Mouse (Mus musculus) limb, embryonic 15.5 days (tissue): ENCODE data around the gene Gm20683. TPM values are rescaled to one million over a fixed set of nuclear protein-coding genes. Genes with fewer than 3 reads are reported as not detected.

Experiments
- ATAC-seq: fragments of 200-750 bp; cut with Nextera tagmentation; 2 replicates; pipeline ENCODE4 v1.8.0; 2017; ENCODE audit warnings: low read depth, moderate TSS enrichment; ENCODE audit not compliant: insufficient number of reproducible peaks, low FRiP score, low TSS enrichment
- H3K27ac ChIP-seq: fragments of 300-500 bp; sonication (generic); 2 replicates; pipeline ENCODE4 v1.5.1; 2015; ENCODE audit warnings: moderate library complexity, mild to moderate bottlenecking, inconsistent platforms
- H3K27me3 ChIP-seq: fragments of 300-500 bp; sonication (generic); 2 replicates; pipeline ENCODE4 v1.6.1; 2015; ENCODE audit warnings: inconsistent platforms
- H3K36me3 ChIP-seq: fragments of 300-500 bp; sonication (generic); 2 replicates; pipeline ENCODE4 v1.6.1; 2015; ENCODE audit warnings: inconsistent platforms
- H3K4me1 ChIP-seq: fragments of 300-500 bp; sonication (generic); 2 replicates; pipeline ENCODE4 v1.6.1; 2015; ENCODE audit warnings: inconsistent platforms
- H3K4me2 ChIP-seq: fragments of 300-500 bp; sonication (generic); 2 replicates; pipeline ENCODE4 v1.6.1; 2015; ENCODE audit warnings: mild to moderate bottlenecking, inconsistent platforms
- H3K4me3 ChIP-seq: fragments of 300-500 bp; sonication (generic); 2 replicates; pipeline ENCODE4 v1.5.1; 2015; ENCODE audit warnings: mild to moderate bottlenecking, inconsistent platforms
- H3K9ac ChIP-seq: fragments of 300-500 bp; sonication (generic); 2 replicates; pipeline ENCODE4 v1.6.1; 2015; ENCODE audit warnings: inconsistent platforms
- H3K9me3 ChIP-seq: fragments of 300-500 bp; sonication (generic); 2 replicates; pipeline ENCODE4 v1.6.1; 2016; ENCODE audit warnings: inconsistent platforms
- WGBS: fragments of 180-500 bp; shearing (Covaris S2); methylation state at CpG from one replicate; pipeline ENCODE4 v1.1.7; 2015; 5-methylcytosine and 5-hydroxymethylcytosine counted together
- polyA plus RNA-seq: library from polyadenylated mRNA; unstranded; fragments of >200 nt; fragmentation: Nextera tagmentation; extraction: Ambion mirVana; gene quantifications from 2 replicates; pipeline ENCODE4 v1.2.1, GENCODE M21; 2015

The Gm20683 gene
- polyA plus RNA-seq, 1 experiment from 2014 or later, result 1.8 TPM

- WGBS, result 40% methylated on average over 8 of the region's 8 CpGs
- Histone ChIP-seq H3K9me3 (no peaks in the 10 kb centered on the region), H3K9ac (peak overlapping the region; percentile 68), H3K36me3 (peaks cover 42% of the 10 kb centered on the region), H3K27me3 (no peaks in the 10 kb centered on the region), H3K4me1 (peaks cover 64% of the 10 kb centered on the region), H3K27ac (peak overlapping the region; percentile 92), H3K4me3 (peak overlapping the region; percentile 62), H3K4me2 (peak overlapping the region; percentile 66)
- ATAC-seq, result no peak
These were observed 12.0 kb downstream of the Gm20683 start for GRCm38 (mm10) chr17:25829558-25830017.

GRCm38 (mm10) chr17:25828712-25829557 is 12.6 kb downstream of the Gm20683 start, which contains the start of gene Jmjd8:
Jmjd8 (plus strand) TSS chr17:25828867.
- ATAC-seq, result no peak

DNA sequence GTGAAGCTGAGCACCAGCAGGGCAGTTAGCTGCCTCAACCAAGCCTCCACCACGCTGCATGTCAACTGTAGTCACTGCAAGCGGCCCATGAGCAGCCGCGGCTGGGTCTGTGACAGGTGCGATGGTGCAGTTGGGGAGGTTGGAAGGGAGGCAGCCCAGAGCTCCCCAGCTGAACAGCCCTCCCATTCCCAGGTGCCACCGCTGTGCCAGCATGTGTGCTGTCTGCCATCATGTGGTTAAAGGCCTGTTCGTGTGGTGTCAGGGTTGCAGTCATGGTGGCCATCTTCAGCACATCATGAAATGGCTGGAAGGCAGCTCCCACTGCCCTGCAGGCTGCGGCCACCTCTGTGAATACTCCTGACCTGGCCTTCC is 13.4 kb downstream of the Gm20683 start:
- Histone ChIP-seq H3K27ac (peak overlapping the region; percentile 92), H3K4me2 (peak overlapping the region; percentile 66), H3K36me3 (peaks cover 42% of the 10 kb centered on the region), H3K9me3 (no peaks in the 10 kb centered on the region), H3K27me3 (no peaks in the 10 kb centered on the region), H3K9ac (peak overlapping the region; percentile 68; the same call in 1 of the 2 replicates), H3K4me1 (peaks cover 65% of the 10 kb centered on the region), H3K4me3 (peak overlapping the region; percentile 62)
- ATAC-seq, result no peak
- 81% methylated on average over 8 of the region's 8 CpGs for WGBS

More at GRCm38 (mm10) chr17:25828712-25829557, 12.6 kb downstream of the Gm20683 start, which contains the start of gene Jmjd8:
- 2% methylated on average over 32 of the region's 32 CpGs for WGBS
- Histone ChIP-seq H3K36me3 (peaks cover 42% of the 10 kb centered on the region), H3K9ac (peak within 1 kb of the TSS; percentile 68), H3K4me2 (peak within 1 kb of the TSS; percentile 66), H3K4me1 (peaks cover 64% of the 10 kb centered on the region), H3K9me3 (no peaks in the 10 kb centered on the region), H3K27ac (peak within 1 kb of the TSS; percentile 92), H3K27me3 (no peaks in the 10 kb centered on the region), H3K4me3 (peak within 1 kb of the TSS; percentile 62)

- no peak for ATAC-seq
- Histone ChIP-seq H3K27me3 (no peaks in the 10 kb centered on the region), H3K36me3 (peaks cover 42% of the 10 kb centered on the region), H3K27ac (0 out of 2 replicates have a peak overlapping the region, but pooled peaks have one; percentile 92), H3K4me1 (peaks cover 65% of the 10 kb centered on the region), H3K4me3 (peak overlapping the region; percentile 62; the same call in 1 of the 2 replicates), H3K9ac (no peak overlapping the region), H3K9me3 (no peaks in the 10 kb centered on the region), H3K4me2 (0 out of 2 replicates have a peak overlapping the region, but pooled peaks have one; percentile 66)
- 90% methylated on average over 22 of the region's 22 CpGs for WGBS
These were observed 13.9 kb downstream of the Gm20683 start for GRCm38 (mm10) chr17:25827546-25828222.

GRCm38 (mm10) chr17:25827011-25827410 is 14.6 kb downstream of the Gm20683 start:
- H3K9ac ChIP-seq, result no peak overlapping the region
- peaks cover 64% of the 10 kb centered on the region for H3K4me1 ChIP-seq
- peaks cover 42% of the 10 kb centered on the region for H3K36me3 ChIP-seq
- no peak overlapping the region for H3K4me3 ChIP-seq
- H3K27me3 ChIP-seq, result peaks cover 1% of the 10 kb centered on the region; the same call in 1 of the 2 replicates
- no peak for ATAC-seq
- no peak overlapping the region for H3K4me2 ChIP-seq
- no peaks in the 10 kb centered on the region for H3K9me3 ChIP-seq
- H3K27ac ChIP-seq, result no peak overlapping the region
- 96% methylated on average over 13 of the region's 13 CpGs for WGBS

DNA sequence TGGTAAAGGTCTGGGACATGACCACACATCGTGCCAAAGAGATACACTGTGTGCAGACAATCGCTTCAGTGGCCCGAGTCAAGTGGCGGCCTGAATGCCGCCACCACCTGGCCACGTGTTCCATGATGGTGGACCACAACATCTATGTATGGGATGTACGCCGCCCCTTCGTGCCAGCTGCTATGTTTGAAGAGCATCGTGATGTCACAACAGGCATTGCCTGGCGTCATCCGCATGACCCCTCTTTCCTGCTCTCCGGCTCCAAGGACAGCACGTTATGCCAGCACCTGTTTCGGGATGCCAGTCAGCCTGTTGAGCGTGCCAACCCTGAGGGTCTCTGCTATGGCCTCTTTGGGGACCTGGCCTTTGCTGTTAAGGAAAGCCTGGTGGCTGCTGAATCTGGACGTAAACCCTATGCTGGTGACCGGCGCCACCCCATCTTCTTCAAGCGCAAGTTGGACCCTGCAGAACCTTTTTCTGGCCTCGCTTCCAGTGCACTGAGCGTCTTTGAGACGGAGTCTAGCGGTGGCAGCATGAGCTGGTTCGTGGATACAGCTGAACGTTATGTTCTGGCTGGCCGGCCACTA is 15.5 kb downstream of the Gm20683 start:
- ATAC-seq, result no peak
- H3K9ac ChIP-seq, result no peak overlapping the region
- H3K36me3 ChIP-seq, result peaks cover 37% of the 10 kb centered on the region
- H3K4me3 ChIP-seq, result no peak overlapping the region
- peaks cover 54% of the 10 kb centered on the region for H3K4me1 ChIP-seq
- 95% methylated on average over 27 of the region's 27 CpGs for WGBS
- no peak overlapping the region for H3K4me2 ChIP-seq
- peaks cover 9% of the 10 kb centered on the region for H3K27me3 ChIP-seq
- no peaks in the 10 kb centered on the region for H3K9me3 ChIP-seq
- H3K27ac ChIP-seq, result no peak overlapping the region

- Histone ChIP-seq H3K27ac (no peak overlapping the region), H3K27me3 (peaks cover 15% of the 10 kb centered on the region), H3K4me1 (peaks cover 47% of the 10 kb centered on the region), H3K9ac (no peak overlapping the region), H3K9me3 (no peaks in the 10 kb centered on the region), H3K36me3 (peaks cover 29% of the 10 kb centered on the region), H3K4me3 (no peak overlapping the region), H3K4me2 (no peak overlapping the region)
- WGBS, result 88% methylated on average over 6 of the region's 6 CpGs
- no peak for ATAC-seq
These were observed 16.3 kb downstream of the Gm20683 start for GRCm38 (mm10) chr17:25825311-25825710.

DNA sequence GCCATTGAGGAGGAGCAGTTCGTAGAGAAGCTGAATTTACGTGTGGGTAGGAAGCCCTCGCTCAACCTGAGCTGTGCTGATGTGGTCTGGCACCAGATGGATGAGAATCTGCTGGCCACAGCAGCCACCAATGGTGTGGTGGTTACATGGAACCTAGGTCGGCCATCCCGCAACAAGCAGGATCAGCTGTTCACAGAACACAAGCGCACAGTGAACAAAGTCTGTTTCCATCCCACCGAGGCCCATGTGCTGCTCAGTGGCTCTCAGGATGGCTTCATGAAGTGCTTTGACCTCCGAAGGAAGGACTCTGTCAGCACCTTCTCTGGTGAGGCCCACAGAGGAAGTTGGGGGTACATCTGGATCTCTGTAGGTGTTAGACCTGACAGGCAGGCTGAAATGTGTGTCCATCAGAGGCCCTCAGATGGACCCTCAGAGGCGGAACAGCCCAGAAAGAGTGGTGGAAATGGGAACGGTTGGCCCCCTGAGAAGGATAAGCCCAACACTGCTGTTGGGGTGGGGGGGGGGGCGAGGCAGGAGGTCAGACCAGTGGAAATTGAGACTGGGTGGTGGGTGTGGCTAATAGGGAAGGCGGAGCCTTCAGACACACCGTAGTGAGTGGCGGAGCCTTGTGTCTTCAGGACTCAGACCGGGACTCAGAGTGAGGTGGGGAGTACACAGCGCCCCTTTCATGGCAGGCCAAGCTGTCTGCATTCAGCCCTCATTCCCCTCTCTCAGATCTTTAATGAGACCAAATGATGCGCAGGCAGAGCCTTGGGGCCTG is 17.0 kb downstream of the Gm20683 start:
- ATAC-seq, result no peak
- Histone ChIP-seq H3K36me3 (peaks cover 26% of the 10 kb centered on the region), H3K27ac (no peak overlapping the region), H3K4me1 (peaks cover 39% of the 10 kb centered on the region), H3K4me2 (peak overlapping the region; percentile 89), H3K9me3 (no peaks in the 10 kb centered on the region), H3K4me3 (peak overlapping the region; percentile 64), H3K27me3 (peaks cover 23% of the 10 kb centered on the region), H3K9ac (0 out of 2 replicates have a peak overlapping the region, but pooled peaks have one; percentile 52)
- WGBS, result 71% methylated on average over 16 of the region's 17 CpGs

GRCm38 (mm10) chr17:25823452-25823851 is 18.1 kb downstream of the Gm20683 start, which contains the start of gene Wdr24:
Wdr24 (plus strand) TSS chr17:25823627.
- WGBS, result under 1% methylated on average over 18 of the region's 18 CpGs
- Histone ChIP-seq H3K36me3 (peaks cover 26% of the 10 kb centered on the region), H3K9ac (peak within 1 kb of the TSS; percentile 52), H3K9me3 (no peaks in the 10 kb centered on the region), H3K27me3 (peaks cover 34% of the 10 kb centered on the region), H3K4me2 (peak within 1 kb of the TSS; percentile 89), H3K4me3 (peak within 1 kb of the TSS; percentile 64), H3K27ac (peak within 1 kb of the TSS; percentile 74), H3K4me1 (peaks cover 40% of the 10 kb centered on the region)
- ATAC-seq, result no peak

DNA sequence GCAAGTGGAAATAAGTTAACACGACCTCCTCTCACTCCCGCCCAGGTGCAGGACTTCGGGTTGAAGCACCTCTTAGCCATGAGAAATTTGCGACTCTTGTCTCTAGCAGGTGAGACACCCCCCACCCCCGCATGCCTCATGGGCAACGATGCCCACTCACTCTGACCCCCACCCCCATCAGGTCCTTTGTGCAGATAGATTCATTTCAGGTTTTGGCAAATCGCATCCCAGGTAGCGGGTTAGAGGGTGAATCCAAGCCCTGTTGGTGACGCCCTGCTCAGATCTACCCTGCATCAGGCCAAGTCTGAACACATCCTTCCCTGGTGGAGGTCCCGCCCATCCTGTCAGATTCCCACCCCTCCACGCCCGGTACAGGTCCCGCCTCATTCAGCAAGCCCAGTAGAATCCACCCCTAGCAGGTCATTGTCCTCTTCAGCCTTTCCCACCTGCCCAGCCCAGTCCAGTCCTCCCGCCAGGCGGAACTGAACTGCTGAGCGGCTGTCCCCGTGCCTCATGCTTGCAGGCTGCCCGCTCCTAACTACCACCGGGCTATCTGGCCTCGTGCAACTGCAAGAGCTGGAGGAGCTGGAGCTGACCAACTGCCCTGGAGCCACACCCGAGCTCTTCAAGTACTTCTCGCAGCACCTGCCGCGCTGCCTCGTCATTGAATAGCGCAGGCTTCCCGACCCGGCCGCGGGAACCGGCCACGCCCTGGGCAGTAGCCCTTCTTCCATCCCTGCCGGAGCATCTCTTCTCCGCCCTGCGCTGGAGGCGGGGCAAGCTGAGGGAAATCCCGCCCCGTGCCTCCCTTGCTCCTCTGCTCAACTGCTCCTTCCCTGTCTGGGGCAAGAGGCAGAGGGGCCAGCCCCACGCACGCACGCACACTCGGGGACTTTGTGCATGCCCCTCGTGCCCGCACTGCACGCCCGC is 22.4 kb downstream of the Gm20683 start:
- no peak overlapping the region for H3K27ac ChIP-seq
- 7% methylated on average over 46 of the region's 46 CpGs for WGBS
- H3K36me3 ChIP-seq, result no peaks in the 10 kb centered on the region
- peaks cover 68% of the 10 kb centered on the region for H3K27me3 ChIP-seq
- H3K9me3 ChIP-seq, result no peaks in the 10 kb centered on the region
- H3K9ac ChIP-seq, result no peak overlapping the region
- ATAC-seq, result peak; percentile 38; the same call in 1 of the 2 replicates
- peak overlapping the region; percentile 19 for H3K4me3 ChIP-seq
- H3K4me1 ChIP-seq, result peaks cover 10% of the 10 kb centered on the region
- peak overlapping the region; percentile 38 for H3K4me2 ChIP-seq
